Mouse (Mus musculus): ENCODE data around the gene Disc1.
A peak's percentile ranks its signal among the peaks of the same experiment; 100 is the strongest.

The Disc1 gene

DNA sequence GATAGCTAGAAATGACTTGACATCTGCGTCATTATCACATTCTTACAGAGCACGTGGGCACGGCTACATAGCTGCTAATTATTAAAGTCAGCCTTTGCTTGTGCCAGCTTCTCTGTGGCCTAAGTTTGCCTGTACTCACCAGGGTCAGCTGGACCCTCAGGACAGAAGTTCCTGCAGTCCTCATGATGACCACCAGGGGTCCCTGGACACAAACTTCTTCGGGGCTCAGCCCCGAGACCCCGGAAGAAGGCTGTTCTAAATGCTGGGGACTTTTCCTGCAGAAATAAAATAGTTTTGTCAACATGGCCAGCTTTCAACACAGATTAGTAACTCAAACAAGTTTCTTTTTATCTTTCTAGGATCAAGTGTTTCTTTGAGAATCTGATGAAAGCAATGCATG lies 74.3 kb downstream of the Disc1 start:
- DNase-seq, result peak; percentile 81 to 82

DNA sequence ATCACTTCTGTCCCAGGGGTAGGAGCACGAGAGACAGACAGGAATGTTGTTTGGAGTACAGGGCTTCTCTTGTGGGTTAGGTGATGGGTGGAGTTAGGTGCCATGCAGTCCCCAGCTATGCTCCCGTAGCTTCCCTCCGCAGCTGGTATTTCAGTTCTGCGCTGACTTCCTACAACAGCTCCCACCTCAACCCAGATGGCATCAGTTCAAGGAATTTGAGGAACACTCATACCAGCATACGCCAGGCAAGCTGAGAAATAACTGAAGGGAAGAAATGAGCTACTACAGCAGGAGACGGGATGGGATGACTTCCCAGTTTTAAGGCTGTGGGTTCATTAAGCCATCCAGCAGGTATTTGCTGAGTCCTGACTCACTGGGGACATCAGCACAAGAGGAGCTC lies 76.8 kb downstream of the Disc1 start:
- no peak for DNase-seq

DNA sequence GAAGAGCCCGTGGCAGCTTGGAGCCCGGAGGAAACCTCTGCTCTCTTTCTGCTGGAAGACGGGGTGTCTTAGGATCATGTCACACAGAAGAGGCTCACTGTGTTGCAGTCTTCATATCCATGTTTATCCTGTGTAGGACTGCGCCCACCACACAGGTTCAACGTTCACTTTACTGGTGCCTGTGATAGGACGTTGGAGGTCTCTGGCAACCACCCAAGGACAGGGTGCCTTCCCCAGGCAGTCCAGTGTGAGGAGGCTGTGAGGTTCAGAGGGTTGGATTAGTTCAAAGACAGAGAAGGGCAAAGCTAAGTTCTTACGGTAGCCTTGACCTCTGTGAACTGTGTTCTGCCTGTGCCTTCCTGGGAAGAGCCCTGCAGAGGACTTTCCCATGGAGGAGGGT lies 77.3 kb downstream of the Disc1 start:
- no peak for DNase-seq

DNA sequence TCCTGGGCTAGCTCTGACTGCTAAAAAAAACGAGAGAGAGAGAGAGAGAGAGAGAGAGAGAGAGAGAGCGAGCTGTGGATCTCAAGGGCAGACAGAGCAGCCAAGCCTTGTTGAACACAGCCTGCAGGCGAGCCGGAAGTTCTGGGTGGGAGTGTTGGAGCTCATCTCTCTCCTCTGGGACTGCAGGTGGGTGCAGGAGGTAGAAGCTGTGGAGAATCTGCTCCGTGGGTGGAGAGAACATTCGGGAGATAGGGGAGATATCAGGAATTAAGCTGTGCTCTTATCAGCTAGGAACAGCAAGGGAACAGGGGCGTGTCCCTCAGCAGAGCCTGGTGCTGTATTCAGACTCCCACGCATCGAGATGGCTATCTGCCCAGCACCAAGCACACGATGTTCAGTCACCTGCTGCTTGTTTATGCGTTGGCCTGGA lies 79.7 kb downstream of the Disc1 start:
- no peak for DNase-seq

DNA sequence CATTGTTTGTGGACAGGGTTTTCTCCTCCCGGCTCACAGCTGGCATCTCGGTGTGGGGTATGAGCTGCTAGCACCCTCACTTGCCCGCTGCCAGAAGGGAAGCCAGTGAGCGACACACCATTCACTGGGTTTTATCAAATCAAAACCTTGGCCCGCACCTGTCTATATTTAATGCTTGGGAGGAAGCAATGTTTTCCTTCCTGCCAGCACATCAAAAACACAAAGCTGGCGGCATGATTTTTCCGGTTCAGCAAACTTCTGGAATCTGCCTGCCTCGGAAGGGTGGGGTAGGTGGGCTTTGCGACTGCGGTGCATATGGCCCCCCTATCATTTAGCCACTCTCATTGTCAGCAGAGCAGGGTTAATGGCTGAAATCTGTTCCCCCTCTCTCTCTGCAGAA lies 80.9 kb downstream of the Disc1 start:
- DNase-seq, result peak; percentile 40

DNA sequence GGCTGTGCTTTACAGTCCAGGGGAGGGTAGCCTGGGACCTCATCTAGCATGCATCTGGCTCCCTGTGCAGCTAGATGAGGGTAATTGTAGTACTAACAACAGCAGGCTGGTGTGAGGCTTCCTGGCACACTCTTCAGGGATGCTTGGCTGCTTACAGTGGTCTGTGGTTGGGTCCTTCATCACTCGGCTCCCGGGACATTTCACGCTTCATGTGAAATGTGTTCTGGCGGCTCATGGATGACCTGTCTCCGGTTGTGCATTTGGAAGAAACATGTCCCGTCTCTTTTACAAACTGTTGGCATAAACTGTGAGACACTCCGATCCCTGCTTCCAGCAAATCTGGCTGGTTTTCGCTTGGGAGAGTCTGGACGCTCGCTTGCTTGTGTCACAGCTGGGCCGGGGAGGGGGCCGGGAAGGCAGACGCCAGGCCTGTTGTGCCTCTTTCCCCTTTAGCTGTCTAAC lies 85.7 kb downstream of the Disc1 start:
- DNase-seq, result peak; percentile 74 to 81

DNA sequence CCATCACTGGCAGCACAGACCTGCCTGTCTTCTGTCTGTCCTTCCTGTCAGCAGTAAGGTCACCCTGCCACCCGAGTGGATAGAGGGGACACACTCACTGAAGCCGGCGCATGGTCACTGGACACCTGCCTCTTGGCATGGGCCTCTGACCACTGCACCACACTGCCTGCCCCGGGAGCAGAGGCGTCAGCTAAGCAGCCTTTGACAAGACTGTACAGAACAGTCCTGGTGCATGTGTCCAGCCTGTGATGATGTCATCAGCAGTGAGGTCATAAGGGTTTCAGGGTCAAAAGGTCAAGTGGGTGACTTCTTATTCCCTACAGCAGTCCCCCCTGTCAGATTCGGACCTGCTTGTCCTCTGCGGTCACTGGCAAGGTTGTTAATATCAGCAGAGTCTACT lies 87.0 kb downstream of the Disc1 start:
- no peak for DNase-seq

DNA sequence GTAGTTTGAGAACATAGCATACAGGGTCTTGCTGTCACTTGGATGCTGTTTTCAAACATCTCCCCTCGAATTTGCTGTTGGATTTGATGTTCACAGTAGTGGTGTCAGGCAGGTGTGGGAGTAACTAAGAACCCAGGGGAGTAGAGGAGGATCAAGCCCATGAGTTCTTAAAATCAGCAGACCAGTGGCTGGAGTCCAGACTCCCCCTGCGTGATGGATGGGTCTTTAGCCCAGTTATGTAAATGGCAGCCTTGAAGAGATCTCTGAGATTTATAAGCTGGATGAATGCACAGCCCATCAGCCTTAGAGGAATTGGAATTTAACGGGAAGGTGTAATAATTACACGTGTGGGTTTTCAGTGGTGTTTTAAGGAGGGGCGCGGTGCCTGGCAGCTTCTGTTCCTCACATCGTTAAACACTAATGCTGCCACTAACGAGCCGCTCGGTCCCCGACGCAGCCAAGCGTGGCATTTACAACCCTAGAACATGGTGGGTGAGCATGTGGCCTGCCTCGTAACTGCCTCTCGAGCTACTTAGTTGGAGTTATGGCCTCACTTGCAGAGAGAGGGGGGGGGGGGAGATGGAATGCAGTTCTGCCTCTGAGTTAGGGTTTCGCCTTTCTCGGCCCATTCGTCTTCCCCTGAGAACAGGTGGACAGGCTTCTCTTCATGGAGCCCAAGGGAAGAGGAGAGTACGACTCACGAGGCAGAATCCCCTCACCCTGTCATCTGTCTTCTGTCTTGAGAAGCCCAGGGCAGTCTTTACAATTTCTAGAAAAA lies 103.1 kb downstream of the Disc1 start:
- no peak for DNase-seq

DNA sequence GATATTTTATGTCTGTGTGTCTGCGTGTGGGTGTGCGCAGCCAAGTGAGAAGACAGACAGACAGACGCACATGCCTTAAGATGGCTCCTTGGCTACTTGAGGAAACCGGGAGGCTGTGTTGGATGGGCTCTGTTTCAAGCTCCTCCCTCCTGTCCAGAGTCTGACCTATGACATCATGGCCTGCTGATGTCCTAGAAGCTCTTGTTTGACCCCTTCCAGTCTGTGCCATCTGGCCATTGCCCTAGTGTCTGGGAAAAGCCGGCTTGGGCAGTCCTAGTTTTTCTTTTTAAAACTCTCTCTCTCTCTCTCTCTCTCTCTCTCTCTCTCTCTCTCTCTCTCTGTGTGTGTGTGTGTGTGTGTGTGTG lies 103.6 kb downstream of the Disc1 start:
- no peak for DNase-seq

DNA sequence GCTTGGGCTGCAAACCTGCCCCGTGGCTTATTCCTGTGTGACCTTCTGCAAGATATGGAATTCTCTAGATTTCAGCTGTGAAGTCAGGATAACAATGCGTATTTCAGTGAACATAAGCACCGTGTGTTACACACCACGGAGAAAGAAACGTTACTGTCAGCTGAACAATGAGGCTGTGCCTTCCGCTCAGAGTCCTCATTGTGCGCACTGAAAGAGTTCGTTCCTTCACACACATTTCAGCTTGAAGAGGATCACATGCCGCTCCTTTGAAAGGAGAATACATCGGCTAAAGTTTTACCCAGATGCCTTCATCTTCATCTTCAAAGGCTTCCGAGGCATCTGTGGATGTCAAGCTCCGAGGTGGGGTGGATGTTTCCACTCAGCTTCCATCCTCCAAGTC lies 105.4 kb downstream of the Disc1 start:
- DNase-seq, result no peak

DNA sequence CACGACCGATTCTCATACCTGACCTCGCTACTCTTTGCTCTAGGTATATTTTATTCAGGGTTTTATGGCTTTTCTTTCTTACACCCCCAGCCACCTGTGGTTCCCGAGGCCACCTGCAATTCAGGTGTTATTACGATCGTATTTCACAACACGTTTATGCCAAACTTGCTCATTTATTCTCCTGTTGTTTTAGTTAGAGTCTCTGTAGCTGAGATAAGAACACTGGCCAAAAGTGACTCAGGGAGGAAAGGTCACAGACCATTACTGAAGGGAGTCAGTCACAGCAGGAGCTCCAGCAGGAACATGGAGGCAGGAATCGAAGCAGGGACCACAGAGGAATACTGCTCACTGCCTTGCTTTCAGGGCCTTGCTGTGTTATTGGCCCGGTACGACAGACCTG lies 109.5 kb downstream of the Disc1 start:
- DNase-seq, result no peak

DNA sequence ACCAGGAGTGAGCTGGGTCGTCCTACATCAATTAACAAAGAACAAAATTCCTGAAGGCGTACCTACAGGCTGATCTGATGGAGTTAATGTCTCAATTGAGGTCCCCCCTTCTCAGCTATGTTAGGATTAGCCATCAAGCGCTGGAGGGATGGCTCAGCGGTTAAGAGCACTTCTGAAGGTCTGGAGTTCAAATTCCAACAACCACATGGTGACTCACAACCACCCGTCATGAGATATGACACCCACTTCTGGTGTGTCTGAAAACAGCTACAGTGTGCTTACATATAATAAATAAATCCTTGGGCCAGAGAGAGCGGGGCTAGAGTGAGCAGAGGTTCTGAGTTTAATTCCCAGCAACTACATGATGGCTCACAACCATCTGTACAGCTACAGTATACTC lies 109.9 kb downstream of the Disc1 start:
- DNase-seq, result no peak

DNA sequence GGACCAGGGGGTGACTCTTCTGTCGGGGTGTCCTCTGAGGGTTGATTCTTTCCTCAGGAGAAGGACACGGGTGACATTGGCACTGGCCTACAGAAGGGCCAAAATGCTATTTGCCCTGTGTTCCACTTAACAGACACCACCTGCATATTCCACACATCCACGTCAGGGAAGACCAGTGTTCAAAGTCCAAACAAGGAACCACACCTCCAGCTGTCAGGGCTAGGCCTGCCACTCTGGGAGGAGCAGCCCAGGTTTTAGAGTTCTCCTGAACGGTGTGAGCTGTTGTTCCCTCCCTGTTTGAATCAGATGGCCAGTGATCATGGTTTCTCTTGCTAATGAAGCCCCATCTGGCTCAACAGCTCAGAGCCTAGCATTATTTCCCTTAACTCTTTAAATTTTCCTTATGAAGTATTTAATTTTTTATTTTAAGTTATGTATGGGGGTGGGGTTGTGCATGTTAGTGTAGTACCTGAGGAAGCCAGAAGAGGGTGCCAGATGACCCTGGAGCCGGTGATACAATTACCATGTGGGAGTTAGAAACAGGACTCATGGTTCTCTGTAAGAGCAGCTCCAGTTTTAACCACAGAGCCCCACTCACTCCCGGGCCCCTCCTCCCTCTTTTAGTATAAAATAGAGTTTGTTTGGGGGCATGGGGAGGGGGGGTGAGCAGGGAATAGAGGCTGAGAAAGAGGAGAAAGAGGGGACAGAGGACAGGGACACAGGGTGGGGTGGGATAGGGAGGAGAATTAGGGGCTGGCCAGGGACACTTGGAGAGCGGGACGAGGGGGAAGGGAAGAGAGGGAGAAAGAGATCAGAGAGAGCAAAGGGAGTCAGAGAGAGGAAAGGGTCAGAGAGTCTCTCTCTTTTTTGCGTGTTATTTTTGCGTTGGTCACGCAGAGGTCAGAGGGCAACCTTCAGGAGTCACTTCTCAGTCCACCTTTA lies 111.8 kb downstream of the Disc1 start:
- peak; percentile 74 to 82 for DNase-seq

DNA sequence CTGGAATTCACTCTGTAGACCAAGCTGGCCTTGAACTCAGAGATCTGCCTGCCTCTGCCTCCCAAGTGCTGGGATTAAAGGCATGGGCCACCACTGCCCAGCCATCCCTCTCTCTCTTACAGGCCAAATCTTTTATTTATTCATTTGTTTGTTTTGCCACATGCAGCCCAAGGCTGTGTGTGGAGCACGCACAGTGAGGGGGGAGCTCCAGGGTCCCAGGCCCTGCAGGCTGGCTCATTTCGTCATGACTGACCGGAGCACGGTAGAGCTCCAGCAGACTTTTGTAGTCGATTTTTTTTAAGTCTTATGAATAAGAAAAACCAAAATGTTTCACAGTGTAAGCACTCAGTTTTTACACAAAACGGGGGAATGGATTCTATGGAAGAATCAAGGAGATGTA lies 112.5 kb downstream of the Disc1 start:
- DNase-seq, result no peak

DNA sequence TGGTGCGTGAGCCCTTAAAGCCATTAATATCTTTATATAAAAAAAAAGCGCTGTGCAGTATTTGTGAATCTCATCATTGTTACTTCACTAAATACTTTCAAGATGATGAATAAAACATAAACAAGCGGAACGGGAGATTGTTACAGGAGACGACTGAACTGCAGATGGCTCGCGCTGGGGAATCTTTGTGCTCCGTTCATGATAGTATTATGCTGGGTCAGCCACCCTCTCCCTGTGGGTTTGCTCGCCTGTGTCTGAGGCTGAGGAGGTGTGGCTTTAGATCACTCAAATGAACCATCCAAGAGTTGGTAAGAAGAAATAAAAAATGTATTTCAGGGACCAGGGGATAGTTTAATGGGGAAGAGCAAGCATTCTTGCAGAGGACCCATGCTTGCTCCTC lies 113.0 kb downstream of the Disc1 start:
- DNase-seq, result no peak

DNA sequence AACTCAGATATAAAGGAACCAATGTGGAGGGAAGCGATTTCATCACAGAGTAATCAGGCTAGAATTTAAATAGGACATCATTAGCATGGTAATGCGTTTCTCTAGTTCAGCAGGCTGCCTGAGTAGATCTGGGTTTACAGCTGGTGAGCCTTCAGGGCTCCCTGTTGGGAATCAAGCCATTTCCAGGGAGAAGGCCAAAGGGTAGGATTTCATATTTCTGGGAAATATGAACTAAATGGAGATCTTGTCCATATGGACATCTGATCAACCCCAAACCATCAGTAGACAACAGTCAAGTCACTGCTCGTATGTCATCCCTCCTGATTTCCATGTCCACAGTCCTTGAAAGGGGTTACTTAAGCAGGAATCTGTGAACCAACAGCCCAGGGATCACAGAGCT lies 115.6 kb downstream of the Disc1 start:
- DNase-seq, result no peak

DNA sequence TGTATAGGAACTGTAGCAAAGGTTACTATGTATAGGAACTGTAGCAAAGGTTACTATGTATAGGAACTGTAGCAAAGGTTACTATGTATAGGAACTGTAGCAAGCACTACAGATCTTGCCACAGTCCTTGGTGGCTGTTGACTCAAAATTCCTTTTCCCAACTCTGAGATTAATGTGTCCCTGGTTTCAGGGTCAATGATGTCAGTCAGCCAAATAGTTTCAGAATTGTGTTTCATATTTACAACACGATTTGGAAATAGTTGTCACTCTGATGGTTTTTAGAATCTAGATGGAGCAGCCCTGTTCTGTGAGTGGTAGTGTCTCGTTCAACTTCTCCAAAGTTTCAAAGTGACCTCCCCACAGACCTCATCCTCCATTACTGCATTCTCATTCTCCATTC lies 117.5 kb downstream of the Disc1 start:
- no peak for DNase-seq

DNA sequence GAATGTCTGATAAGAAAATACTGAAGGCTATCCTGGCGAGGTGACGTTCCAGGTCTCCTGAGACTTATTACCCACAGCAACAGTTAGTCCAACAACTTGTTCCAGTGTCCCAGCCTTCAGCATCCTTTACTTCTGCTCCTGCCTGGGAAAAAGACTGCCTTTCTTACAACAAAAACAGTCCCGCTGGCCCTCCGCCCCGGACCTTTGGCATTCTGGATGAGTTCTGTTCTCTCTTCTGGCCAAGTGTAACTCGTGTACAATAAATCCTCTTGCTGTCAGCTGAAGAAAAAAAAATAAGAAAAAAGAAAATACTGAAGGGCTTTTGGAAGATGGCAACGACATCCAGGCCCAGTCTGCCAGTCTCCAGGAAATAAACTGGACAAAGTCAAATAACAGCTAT lies 120.2 kb downstream of the Disc1 start:
- peak in 1 of 2 experiments; percentile 65 for DNase-seq

DNA sequence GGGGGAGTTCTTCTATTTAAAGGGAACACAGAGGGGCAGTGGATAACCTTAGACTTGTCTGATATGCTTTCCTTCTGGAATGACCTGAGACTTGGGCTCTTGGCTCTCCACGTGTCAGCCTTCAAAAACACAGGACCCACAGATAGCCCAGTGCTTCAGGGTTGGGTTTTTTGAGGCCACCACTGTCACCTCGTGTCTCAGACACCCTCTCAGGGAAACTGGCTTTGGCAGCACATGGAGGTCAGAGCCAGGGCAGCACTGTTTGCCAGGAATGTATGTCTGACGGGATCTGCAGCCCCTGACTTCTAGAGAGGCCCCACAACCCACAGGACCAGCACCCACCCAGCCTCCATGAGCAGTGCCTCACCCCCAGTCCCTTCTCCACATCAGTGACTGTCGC lies 120.9 kb downstream of the Disc1 start:
- no peak for DNase-seq

DNA sequence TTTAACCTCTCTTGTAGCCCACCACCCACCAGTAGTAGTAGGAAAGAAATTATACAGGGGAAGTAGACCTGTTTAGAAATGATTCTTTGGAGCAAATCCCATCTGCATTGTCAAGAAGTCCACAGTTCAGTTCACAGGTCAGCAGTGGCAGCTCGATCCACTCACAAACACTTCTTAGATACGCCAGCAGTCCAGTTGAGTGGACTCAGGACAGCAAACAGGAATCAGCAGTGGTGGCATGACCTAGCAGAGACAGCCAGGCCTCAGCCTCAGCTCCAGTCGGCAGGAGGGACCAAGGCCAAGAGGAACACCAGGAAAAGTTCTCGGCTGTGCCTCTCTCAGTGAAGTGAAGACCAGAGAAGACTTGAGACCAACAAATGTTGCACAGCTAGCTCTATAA lies 121.7 kb downstream of the Disc1 start:
- DNase-seq, result no peak

DNA sequence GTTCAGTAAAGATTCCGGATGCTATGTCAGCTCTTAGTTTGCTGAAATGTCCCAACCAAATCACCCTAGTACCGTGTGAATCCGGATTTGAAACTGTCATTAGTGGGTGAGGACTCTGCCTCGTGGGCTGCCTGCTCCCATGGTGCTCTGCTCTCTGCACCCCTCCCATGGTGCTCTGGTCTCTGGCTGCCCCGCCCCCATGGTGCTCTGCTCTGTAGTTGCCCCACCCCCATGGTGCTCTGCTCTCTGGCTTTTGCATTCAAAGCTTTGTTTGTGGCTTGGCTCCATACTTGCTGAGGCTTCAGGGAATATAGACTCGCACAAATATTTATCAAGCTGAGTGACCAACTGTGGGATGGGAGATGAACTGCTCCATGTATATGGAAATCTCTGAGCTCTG lies 123.1 kb downstream of the Disc1 start:
- DNase-seq, result no peak

DNA sequence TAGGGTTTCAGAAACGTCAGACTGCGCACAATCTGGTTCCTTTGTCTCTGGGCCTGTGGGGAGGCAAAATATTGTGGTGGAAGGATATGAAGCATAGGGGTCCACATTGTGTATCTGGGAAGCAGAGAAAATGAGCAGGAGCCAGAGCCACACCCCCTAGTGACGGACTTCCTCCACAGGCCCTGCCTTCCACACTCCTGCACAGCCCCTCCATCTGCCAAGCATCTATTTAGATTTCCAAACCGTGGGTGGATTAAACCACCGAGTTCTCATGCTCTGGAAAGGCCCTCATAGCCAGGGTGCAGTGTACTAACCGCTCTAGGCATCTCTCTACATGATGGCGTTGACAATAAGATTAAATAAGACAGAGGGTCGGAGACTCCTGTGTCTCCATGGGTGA lies 124.0 kb downstream of the Disc1 start:
- no peak for DNase-seq

DNA sequence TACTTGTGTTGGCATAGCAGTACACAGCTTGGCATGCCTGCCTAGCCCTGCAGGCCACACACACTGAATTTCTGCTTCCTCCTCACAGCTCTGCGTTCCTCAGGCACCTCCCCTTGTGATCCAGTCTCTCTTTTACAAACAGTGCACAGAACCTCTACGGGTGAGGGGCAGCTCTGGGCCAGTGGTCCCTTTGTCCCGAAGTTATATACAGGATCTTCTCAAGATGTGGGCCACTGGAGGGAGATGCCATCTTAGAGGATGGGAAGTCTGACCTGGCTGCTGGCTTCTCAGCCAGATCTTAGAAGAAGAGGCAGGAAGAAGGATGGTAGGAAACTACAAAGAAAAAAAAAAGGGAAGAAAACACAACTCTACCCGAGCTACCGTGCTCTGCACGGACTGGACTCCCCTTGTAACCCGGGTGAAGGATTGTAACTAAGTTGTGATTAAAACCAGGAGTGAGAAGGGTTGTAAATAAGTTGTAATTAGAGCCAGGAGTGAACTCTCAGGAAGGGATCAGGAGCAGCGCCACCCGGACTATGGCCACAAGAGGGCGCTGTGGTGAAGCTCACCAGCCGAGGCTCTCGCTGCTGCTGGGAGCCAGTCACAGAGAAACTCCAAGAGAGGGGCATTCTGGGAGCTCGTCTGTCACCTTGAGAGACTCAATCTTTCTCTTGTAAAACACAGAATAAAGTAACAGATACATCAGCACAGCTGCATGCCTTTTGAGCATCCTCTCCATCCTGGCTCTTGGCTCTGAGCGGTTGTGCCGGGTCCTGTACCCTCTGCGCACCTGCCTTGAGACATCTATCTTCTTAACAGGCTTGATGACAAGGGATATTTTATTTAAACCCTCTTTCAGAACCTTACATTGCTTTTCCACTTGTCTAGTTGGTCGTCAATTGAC lies 129.8 kb downstream of the Disc1 start:
- peak; percentile 94 to 96 for DNase-seq
